Mouse (Mus musculus): ENCODE data around the gene Taar7a. TPM values are rescaled to one million over a fixed set of nuclear protein-coding genes. Genes with fewer than 3 reads are reported as not detected.

The Taar7a gene
- polyA plus RNA-seq, 3 experiments from 2014 or later, result not detected

GRCm38 (mm10) chr10:23942465-23942864 is 50.8 kb downstream of the Taar7a start:
- ATAC-seq, result no peak

Other genes with a start within 250 kb of the Taar7a start
- gene Rps12, start 206.2 kb downstream of the Taar7a start, polyA plus RNA-seq (2017; shearing (Covaris generic)), result 100 to 1,000 TPM in 2 of 3 experiments, 10 to 100 TPM in 1; 92.3 to 940 (median 123) TPM
- not detected for gene Slc18b1, start 196.5 kb downstream of the Taar7a start, polyA plus RNA-seq (2017; shearing (Covaris generic))
- not detected for gene Vnn3, start 142.0 kb downstream of the Taar7a start, polyA plus RNA-seq (2017; shearing (Covaris generic))
- gene Vnn1, start 98.8 kb downstream of the Taar7a start, polyA plus RNA-seq (2017; shearing (Covaris generic)), result not detected
- gene Taar1, start 73.1 kb downstream of the Taar7a start, polyA plus RNA-seq (2017; shearing (Covaris generic)), result not detected
- not detected for gene Taar2, start 54.9 kb downstream of the Taar7a start, polyA plus RNA-seq (2017; shearing (Covaris generic))
- gene Taar3, start 43.9 kb downstream of the Taar7a start, polyA plus RNA-seq (2017; shearing (Covaris generic)), result not detected
- not detected for gene Taar4, start 33.0 kb downstream of the Taar7a start, polyA plus RNA-seq (2017; shearing (Covaris generic))
- gene Taar5, start 22.8 kb downstream of the Taar7a start, polyA plus RNA-seq (2017; shearing (Covaris generic)), result not detected
- gene Taar6, start 7.8 kb downstream of the Taar7a start, polyA plus RNA-seq (2017; shearing (Covaris generic)), result not detected
- not detected for gene Taar7b, start 6.5 kb upstream of the Taar7a start, polyA plus RNA-seq (2017; shearing (Covaris generic))
- gene Taar7d, start 33.7 kb upstream of the Taar7a start, polyA plus RNA-seq (2017; shearing (Covaris generic)), result not detected
- not detected for gene Taar7e, start 44.1 kb upstream of the Taar7a start, polyA plus RNA-seq (2017; shearing (Covaris generic))
- not detected for gene Taar7f, start 56.0 kb upstream of the Taar7a start, polyA plus RNA-seq (2017; shearing (Covaris generic))
- not detected for gene Taar8a, start 83.0 kb upstream of the Taar7a start, polyA plus RNA-seq (2017; shearing (Covaris generic))
- not detected for gene Taar8b, start 98.8 kb upstream of the Taar7a start, polyA plus RNA-seq (2017; shearing (Covaris generic))
- not detected for gene Taar8c, start 108.4 kb upstream of the Taar7a start, polyA plus RNA-seq (2017; shearing (Covaris generic))
- gene Taar9, start 116.1 kb upstream of the Taar7a start, polyA plus RNA-seq (2017; shearing (Covaris generic)), result not detected
- gene Stx7, start 155.8 kb upstream of the Taar7a start, polyA plus RNA-seq (2017; shearing (Covaris generic)), result 10 to 100 TPM; 21.5 to 33.8 (median 23.1) TPM
- gene Moxd1, start 230.0 kb upstream of the Taar7a start, polyA plus RNA-seq (2017; shearing (Covaris generic)), result not detected

Measured in inflammation-experienced regulatory T-cells, adult 6 months (primary cell).